Mouse (Mus musculus) kidney, adult 2 months (tissue): ENCODE results near the gene Hsd17b7.

Experiments used
- CTCF ChIP-seq: fragments of 200-500 bp; conservative IDR thresholded peaks from 2 replicates; pipeline ENCODE4 v1.5.1; 2011; ENCODE audit warnings: low read depth, mild to moderate bottlenecking, control low read depth, low read length, moderate library complexity, mixed read lengths; ENCODE audit not compliant: insufficient read depth, insufficient read length
- POLR2A ChIP-seq: fragments of 200-500 bp; IDR thresholded peaks from one replicate; pipeline ENCODE4 v1.6.1; 2011; ENCODE audit warnings: low read depth, low read length, control low read depth

DNA sequence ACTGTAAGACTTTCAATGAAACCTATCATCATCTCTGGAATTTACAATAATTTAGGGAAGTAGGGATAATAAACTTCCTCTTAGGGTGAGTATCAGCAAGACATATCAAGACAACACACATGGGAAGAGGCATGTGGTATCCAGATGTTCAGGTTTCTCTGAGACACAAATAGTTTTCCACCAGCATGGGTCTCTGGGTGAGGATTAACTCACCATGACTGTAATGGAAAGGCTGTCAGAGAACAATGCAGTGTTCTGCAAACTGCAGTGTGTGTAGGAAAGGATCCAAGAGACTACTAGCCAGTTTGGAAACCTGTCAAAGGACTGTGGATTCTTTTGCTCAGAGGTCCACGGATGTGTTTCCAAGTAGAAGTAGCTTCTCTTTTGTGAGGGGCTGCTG, 17.1 kb upstream of the Hsd17b7 start:
- TF ChIP-seq CTCF (no peak), POLR2A (no peak)
